Mouse (Mus musculus) erythroblast, adult 5-6 weeks (primary cell): ENCODE results near the gene Zfp334. TPM values are rescaled to one million over a fixed set of nuclear protein-coding genes. Genes with fewer than 3 reads are reported as not detected.

Source experiments
- ATAC-seq: replicated peaks from 2 replicates; pipeline ENCODE4 v1.8.0; 2016; ENCODE audit warnings: moderate number of reproducible peaks, mild to moderate bottlenecking, moderate TSS enrichment, inconsistent platforms; ENCODE audit not compliant: poor library complexity, low FRiP score, severe bottlenecking
- total RNA-seq, 2 experiments: library from RNA; stranded (forward) in 1 of 2; stranded (reverse) in 1 of 2; fragments of 150-400 nt in 1 of 2; fragments of 200-764, 138-1000 nt in 1 of 2; gene quantifications; 2 replicates each; pipeline versions ENCODE4 v1.2.3 to v1.2.4; 2015 to 2017; ENCODE audit warnings: low replicate concordance in 2 of 2

The Zfp334 gene
- not detected in 2 replicates for total RNA-seq (2015; ENCODE audit: low replicate concordance)
- not detected in 2 replicates for total RNA-seq (2017; ENCODE audit: low replicate concordance)

DNA sequence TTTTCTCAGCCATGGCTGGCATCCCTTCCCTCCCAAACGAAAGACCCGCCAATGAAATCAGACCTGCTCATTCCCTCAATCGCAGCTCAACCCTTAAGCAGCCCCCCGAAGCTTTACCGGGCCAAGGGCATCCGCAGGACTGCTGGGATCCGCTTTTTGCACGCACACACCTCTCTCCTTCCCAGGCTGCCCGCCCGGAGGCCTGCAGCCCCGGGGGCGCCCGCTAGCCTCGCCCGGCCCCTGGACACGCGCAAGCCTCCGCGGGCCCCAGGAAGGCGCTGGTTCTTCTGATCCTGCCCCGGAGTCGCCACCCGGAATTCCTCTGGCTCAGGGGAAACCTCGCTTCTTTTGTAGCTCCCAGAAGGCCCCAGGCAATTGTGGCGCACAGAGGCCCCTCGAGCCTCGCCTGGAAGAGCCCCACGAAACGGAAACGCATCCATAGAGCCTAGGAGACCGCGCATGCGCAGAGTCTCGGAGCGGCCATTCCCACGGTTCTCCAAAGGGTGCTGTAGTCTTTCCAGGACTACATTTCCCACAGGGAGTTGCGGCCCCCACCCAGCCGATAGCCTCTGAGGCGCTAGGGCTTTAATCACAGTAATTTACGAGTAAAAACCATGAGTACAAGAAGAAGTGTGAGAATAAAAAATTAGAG lies at the start of gene Zfp334:
Gene Zfp334 (minus strand): TSS at position 416 of the 652 bp plus-strand sequence.
- ATAC-seq = no peak

DNA sequence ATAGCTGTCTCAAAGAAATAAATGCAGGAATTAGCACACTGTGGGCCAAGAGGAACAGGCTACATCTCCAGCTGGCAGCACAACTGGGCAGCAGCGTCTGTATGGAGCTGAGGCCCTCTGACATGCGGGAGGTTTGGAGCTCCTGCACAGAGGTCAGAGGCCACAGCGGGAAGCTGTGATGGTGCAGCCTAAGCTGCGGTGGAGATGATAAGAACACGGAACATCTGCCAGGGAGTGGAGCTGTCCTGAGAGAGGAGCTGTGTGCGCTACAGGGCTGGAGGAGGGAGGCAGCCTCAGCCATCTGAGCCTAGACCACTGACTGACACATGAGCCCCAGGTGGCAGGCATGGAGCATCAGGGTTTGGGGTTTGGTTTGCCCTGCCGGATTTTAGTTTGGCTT lies 40.6 kb upstream of the Zfp334 start:
- ATAC-seq = no peak

DNA sequence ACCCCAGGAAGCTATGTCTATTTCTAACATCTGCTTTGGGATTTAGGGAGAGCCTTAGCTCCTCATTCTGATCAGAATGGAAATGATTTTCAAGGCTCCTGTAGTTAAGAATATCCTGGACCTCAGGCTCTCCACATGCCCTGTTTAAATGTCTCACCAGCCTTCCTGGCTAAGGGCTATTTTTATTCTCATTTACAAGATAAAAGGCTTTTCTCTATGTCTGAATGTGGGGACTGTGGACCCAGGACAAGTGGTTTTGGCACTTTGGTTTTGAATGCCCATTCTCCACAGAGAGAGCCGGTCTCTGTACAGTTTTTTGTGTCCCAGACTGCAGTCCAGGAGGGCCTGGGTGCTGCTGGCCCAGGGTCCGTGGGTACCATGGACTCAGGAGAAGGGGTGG lies 32.1 kb upstream of the Zfp334 start:
- no peak for ATAC-seq

DNA sequence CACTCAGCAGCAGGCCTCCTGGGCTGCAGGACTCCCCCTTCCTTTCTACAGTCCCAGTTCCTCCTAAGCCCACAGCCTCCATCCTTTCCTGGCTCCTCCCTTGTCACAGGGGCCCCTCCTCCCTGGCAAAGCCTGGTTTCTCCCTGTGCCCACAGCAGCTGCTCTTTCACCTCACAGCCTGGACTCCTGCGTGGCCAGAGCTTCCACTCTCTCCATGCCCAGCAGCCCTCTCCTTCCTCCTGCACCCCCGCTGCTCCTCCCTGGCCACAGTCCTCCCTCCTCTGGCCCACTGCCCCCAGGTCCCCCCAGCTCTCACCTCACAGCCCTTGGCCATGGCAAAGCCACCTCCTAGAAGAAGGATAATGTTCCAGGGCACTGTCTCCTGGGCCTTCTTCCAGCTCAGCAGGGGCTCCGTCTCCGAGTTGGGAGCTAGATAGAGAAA lies 31.6 kb upstream of the Zfp334 start:
- ATAC-seq = no peak

DNA sequence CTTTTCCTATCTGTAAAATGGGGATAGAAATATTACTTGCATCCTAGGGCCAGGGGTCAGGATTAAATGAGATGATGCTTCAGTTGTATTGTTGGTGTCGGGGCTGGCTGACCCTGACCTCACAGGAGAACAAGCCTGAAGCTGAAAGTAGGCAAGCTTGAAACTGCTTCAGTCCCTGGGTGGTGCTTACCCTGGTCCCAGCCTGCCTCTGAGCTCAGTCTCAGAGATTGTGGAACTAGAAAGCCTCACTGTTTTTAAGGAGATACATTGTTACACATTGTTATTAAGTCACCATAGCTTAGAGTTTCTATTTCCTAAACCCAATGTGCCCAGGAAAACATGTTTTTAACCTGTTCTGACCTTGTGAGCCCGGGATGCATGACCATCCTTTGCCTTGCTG lies 30.5 kb upstream of the Zfp334 start:
- no peak for ATAC-seq

DNA sequence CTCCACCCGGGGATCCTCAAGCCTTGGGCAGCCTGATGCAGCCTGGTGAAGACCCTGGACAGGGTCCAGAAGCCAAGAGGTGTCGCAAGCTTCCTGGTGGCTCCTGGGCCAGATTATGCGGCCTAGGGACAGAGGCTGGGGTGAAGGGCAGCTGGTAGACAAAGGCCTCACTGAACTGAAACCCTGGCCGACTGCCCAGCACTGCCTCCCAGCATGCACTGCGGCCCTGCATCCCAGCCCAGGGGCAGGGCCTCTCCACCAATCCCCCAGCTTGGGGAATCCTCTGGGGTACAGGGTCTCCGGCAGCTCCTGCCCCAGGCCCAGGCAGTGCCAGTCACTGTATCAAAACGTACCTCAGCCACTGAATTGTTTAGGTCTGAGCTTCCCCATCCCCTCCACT lies 29.2 kb upstream of the Zfp334 start:
- no peak for ATAC-seq

DNA sequence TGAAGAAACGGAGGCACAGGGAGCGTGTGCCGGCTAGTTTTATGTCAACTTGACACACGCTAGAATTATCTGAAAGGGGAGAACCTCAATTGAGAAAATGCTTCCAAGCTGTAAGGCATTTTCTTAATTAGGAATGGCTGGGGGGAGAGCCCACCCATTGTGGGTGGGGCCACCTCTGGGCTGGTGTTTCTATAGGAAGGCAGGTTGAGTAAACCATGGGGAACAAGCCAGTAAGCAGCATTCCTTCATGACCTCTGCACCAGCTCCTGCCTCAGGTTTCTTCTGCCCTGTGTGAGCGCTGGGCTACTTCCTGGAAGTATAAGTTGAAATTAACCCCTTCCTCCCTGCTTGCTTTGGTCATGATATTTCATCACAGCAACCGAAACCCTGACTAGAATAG lies 27.7 kb upstream of the Zfp334 start:
- ATAC-seq = no peak

DNA sequence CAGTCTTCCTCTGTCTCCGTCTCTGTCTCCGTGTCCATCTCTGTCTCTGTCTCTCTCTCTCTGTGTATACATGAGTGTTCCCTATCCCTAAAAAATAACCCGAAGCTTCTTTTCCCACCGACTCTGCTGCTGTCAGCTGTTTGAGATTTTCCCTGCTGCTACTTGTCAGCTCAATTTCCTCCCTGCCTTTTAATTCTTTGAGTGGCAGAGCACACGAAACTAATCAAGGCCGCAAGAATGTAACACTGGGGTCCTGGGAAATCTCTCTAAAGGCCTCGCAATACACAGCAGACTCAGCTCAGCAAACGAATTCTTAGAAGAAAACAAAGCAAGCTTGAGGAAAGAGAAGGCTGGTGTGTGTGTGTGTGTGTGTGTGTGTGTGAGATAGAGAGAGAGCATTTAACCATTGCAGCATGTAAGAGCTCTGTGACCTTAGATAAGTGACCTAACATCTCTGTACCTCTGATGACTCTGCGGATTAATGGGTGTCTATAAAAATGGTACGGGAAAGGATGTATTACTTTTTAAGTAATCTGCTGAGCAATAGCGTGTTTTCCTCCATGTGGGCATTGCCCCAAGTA lies 27.2 kb upstream of the Zfp334 start:
- ATAC-seq = no peak

DNA sequence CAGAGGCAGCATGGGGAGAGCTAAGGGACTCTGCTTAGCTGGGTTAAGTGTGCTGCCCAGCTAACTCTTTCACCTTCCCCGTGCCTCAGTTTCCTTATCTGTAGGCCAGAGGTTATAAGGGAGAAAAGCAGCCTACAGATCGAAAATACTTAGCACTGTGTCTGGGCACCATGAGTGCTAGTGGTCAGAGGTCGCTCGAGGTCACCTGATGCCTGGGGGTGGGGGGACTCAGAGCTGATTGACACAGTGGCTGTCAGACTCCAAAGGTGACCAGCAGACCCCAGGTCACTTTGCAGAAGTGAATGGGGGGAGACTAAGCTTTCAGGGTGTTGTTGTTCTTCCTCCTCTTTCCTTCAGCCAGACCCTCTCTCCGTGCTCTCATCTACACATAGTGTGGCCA lies 26.3 kb upstream of the Zfp334 start:
- ATAC-seq = no peak

DNA sequence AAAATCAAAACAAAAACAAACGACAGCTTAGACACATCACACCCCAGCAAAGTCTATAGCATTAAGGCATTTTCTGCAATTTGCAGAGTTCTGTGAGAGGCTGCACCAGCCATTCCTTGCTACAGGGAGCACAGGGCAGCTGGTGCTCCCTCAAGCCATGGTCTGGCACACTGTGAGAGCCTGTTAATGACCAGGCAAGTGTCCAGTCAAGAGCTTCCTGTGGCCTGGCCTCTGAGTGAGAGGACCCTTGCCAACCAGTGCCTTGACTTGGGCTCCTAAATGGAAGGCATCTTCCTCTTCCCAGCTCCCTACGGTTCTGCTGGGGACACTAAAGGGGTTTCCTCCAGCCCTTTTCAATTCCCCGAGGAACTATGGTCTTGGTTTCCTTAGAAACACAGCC lies 25.8 kb upstream of the Zfp334 start:
- ATAC-seq = no peak

DNA sequence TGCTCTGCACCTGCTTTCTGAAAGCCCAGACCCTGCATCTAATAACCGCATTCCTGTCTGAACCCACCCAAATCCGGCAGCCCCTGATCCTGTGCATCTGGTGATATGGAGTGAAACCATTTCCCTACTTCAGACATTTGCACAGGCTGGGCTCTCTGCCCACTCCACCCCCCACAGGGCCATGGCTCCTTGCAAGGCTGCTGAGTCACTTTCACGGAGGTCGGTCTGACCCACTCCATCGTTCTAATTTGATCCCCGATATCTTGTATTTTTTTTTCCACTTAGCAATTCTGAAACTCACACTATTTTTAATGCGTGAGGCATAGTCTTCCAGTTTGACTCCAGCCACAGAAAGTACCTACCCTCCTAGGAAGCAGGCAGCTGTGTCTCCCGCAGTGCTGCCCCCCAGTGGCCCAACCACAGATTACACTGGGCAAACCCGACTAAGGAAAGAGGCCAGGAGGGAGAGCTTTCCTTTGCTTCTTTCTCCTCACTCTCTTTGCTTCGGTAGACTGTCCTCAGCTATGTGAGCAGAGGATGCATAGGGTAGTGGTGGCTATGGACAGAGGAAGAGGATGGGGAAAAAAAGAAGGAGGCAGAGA lies 19.7 kb upstream of the Zfp334 start:
- no peak for ATAC-seq

DNA sequence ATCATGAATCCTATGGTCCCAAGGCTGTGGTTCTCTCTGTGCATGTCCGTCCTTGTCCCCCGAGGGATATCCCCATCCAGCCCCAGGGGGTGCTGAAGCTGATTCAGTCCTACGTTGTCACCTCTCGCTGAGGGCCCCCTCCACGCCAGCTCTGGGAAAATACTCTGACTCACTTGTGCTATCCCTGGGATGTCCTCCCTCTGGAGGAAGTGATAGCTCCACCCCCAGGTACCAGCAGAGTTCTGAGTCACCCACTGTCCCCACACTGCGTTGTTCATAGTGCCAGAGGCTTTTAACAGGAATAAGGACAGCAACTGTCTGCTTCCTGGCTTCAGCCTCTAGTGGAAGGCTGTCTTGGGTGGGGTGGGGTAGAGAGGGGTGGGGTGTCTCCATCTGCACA lies 17.3 kb upstream of the Zfp334 start:
- ATAC-seq = no peak

DNA sequence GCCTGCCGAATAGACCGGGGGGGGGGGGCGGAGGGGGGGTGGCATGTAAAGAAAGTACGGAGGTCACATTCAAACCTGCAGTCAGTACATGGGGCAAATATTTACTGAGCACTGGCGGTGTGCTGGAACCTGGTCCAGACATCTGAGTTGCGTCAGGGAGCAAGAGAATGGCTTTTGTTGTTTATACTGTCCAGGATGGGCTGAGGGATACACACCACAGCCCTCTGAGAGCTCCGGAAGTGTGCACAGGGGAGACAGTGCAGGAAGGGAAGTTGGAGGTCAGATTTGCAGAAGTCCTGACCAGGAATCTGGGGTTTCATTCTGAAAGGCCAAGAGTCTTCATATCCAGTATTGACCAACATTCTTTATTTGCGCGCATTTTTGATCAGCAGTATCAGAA lies 16.9 kb upstream of the Zfp334 start:
- no peak for ATAC-seq

DNA sequence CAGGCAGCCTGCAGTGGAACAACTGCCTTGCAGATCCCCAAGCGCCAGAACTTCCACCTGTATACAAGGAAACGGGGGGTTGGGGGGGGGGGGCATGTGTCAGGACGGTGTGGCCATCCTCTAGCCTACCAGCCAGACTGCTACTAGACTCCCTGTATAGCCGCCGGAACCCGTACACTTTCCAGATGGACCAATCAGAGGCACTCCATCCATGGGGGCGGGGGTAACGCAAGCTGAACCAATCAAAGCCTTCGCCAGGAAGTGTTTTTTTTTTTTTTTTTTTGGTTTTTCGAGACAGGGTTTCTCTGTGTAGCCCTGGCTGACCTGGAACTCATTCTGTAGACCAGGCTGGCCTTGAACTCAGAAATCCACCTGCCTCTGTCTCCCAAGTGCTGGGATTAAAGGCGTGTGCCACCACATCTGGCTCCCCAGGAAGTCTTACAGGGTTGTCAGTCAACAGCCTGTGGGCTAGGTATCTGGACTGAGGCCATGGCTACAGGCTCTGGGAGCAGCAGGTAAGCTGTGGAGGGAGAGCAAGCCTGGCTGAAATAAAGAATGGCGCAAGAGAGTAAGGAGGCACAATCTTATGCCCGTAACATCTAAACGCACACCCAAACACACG lies 10.2 kb upstream of the Zfp334 start:
- no peak for ATAC-seq

DNA sequence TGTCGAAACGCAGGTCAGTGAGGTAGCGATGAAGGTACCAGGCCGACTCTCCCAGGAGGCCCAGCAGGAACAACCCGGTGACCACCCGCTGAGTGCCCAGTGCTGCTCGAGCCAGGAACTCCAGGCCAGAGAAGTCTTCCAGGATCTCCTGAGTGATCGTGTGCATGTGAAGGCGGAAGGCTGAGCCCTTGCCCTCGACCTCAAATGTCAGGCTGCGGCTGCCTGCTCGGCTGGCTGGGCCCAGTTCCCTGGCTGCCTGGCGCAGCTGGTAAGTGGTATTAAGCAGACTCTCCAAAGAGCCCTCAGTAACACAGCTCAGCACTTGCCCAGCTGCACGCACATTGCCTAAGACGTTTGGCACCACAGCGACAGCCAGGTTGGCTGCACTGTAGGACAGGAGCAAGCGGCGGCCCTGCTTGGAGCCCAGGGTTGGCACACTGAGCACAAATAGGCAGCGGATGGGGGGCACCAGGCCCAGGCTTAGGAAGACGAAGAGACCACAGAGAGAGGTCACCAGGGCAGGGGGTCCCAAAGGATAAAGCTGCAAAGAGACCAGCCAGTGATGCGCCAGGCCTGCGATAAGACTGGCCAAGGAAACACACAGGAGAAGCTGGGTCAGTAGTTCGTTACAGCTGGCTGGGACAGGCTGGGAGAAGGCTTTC lies 9.6 kb upstream of the Zfp334 start:
- no peak for ATAC-seq

DNA sequence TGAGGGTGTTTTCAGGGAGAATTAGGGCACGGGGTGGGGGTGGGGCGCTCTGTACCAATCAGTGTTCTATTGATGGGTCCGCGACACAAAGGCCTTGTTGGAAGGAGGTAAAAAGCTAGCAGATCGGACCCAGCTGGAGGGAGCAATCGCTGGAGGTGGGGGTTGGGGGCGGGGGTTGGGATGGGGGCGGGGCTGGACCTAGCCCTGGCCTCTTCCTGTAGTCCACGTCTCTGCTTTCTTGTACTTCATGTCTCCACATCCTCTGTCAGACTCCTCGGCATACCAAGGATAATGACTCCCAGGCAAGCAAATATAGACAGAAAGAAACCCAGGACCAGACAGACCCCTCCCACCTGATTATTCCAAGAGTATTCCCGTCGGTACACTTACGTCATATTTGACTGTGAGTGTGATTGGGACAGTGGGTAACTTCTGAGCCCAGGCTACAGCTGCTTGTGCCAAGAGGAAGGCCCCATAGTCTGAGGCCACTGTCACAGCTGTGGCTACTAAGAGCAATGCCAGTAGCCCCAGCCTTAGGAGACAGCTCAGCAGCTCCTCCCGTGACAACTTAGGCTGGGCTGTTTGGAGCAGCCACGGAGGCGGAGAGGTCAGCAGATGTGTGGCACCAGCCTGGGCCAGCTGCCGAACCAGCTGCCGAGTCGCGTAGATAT lies 8.9 kb upstream of the Zfp334 start:
- no peak for ATAC-seq

DNA sequence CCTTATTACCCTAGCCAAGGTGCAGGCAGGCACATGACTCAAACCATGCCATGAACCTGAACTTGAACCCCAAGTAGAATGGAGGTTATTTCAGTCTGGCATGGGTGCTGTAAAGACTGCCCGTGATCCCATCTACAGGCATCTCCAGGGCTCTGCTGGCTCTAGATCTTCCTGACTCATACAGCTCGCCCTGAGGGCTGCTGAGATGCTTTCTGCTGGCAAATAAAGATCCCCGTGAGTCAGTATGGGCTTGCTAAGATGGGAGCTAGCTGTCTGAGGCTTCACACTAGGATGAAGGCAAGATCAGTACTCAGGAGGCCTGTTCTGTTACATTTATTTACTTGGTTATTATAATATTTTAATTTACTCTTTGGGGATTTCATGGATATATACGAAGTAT lies 4.1 kb upstream of the Zfp334 start:
- no peak for ATAC-seq

DNA sequence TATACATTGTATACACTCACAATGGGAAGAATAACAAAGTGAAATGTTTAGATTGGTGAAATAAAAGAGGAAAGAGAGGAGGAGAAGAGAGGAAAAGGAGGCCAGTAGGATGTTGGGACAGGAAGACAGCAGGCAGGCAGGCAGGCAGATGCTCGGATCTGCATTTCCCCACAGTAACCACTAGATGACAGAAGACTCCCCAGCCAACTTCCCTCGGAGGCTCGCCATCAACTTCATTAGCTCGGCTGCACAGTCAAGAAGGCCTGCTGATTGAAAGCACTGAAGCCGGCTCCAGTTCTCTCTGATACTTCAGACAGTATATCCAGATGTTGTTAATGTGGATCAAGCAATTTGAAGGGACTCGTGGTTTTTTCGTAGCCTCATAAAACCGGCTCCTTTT lies 3.5 kb upstream of the Zfp334 start:
- no peak for ATAC-seq

DNA sequence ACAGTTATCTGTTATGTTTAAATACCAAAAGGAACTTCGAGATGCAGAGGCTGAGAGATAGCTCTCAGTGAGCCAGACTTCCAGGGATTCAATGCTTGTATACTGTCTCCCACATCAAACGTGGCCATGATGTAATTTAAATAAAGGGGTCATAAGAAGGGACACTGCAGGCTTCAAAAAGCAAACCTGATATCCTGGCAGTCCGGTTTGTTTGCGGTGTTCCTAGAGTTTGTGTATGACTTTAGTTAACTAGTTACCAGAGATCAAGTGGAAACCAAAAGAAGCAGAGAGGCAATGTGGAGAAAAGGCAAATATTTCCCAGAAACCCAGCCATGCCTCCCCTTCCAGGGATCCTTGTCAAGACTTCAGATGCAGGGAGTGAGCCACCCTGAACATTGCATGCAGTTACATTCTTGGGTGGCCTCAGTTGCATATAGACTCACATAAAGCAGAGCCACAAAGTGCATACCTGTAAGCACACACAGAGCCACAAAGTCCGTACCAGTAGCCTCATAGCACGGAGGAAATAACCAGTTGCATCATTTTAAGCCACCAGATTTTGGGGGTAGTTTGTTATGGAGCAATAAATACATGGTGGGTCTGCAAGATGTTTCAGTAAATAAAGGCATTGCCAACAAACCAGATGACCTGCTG lies 1.4 kb upstream of the Zfp334 start:
- no peak for ATAC-seq

DNA sequence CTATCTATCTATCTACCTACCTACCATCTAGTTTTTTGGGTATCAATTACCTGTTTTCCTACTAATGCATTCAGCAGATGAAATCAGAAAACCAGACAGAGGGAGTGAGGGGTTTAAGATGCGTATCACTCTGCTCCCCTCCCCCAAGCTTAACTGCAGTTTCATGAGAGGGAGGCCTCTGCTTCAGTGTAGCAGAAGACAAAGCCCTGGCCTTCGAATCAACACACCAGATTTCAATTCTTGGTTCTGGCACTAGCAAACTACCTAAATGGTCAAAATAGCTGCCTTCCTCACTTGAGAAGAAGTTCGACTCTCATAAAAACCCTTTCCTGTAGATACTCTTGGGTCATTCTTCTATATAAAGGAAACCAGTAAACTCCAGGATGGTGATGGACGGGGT lies 689 bp downstream of the Zfp334 start:
- ATAC-seq = no peak
